Mouse (Mus musculus): ENCODE results near the gene Ric3. TPM values are rescaled to one million over a fixed set of nuclear protein-coding genes. Genes with fewer than 3 reads are reported as not detected.

The Ric3 gene
- polyA plus RNA-seq, 1 experiment, result 61.6 TPM

- no peak overlapping the region for H3K4me3 ChIP-seq (replicated peaks; ENCODE audit: insufficient read depth, low read depth, low read length)
- DNase-seq, result peak in 1 of 2 experiments; percentile 33
- no peaks in the 10 kb centered on the region for H3K27me3 ChIP-seq (ENCODE audit: control insufficient read depth, insufficient read depth, low read length)
- 61% methylated on average over 4 of the region's 4 CpGs for WGBS
- no peaks in the 10 kb centered on the region; the same call in 1 of the 2 replicates for H3K4me1 ChIP-seq (ENCODE audit: control insufficient read depth, insufficient read depth, low read length)
- H3K27ac ChIP-seq (ENCODE audit: insufficient read depth, low read length), result no peak overlapping the region; the same call in 1 of the 2 replicates
- TF ChIP-seq CTCF (IDR thresholded peaks at IDR 0.05; ENCODE audit: borderline replicate concordance, insufficient read depth, low read depth, low read length) (no peak), POLR2A (IDR thresholded peaks at IDR 0.05; ENCODE audit: borderline replicate concordance, insufficient read depth, low read length) (no peak)
Observed at GRCm38 (mm10) chr7:109083813-109084184, 668 bp upstream of the Ric3 start.

- Histone ChIP-seq H3K4me3 (replicated peaks; ENCODE audit: insufficient read depth, low read depth, low read length) (peak overlapping the region; percentile 63), H3K27me3 (ENCODE audit: control insufficient read depth, insufficient read depth, low read length) (no peaks in the 10 kb centered on the region), H3K27ac (ENCODE audit: insufficient read depth, low read length) (peak overlapping the region; percentile 20), H3K4me1 (ENCODE audit: control insufficient read depth, insufficient read depth, low read length) (no peaks in the 10 kb centered on the region; the same call in 1 of the 2 replicates)
- no peak for DNase-seq
- no peak for TF ChIP-seq POLR2A (IDR thresholded peaks at IDR 0.05; ENCODE audit: borderline replicate concordance, insufficient read depth, low read length)
- no peak for TF ChIP-seq CTCF (IDR thresholded peaks at IDR 0.05; ENCODE audit: borderline replicate concordance, insufficient read depth, low read depth, low read length)
- WGBS, result 10% methylated on average over 12 of the region's 12 CpGs
Observed at GRCm38 (mm10) chr7:109082269-109083112, 640 bp downstream of the Ric3 start.

DNA sequence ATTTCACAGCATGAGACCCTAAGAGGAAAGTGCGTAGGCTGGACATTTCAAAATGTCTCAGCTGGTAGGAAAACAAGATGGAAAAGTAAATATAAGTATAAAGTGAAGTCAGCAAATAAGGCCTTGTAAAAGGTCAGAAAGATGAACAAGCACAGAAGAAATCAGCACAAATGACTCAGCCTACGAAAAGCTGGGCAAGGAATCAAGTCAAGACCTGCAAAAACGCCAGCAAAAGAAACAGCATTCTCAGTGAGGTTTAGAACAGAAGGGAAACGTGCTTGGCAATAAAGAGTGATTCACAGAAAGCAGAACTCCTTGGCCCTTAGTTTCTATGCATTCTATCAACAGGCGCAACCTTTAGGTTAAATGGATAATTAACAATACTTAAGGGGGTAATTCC, 10.8 kb downstream of the Ric3 start:
- 25% methylated on average over 5 of the region's 5 CpGs for WGBS
- TF ChIP-seq CTCF (IDR thresholded peaks at IDR 0.05; ENCODE audit: borderline replicate concordance, insufficient read depth, low read depth, low read length), result no peak
- TF ChIP-seq POLR2A (IDR thresholded peaks at IDR 0.05; ENCODE audit: borderline replicate concordance, insufficient read depth, low read length), result no peak
- peaks cover 7% of the 10 kb centered on the region; the same call in 1 of the 2 replicates for H3K4me1 ChIP-seq (ENCODE audit: control insufficient read depth, insufficient read depth, low read length)

DNA sequence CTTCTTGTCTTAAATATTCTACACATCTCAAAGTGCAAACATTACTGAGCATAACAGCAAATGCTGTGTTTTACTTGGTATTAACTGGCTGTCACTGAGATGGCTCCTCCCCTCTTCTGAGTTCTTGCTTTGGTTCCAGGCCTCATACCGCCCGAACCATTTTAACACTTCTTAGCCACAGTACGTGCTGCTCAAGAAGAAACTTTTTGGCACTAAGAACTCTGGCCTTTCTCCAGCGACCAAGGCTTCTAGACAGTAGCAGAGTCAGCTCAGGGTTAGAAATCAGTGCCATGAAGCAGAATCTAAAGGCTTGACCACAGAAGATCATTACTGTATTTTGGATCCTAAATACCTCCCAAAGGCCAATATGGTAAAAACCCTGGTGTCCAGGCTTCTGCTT, 13.5 kb downstream of the Ric3 start:
- H3K27me3 ChIP-seq (ENCODE audit: control insufficient read depth, insufficient read depth, low read length), result no peaks in the 10 kb centered on the region
- no peak overlapping the region for H3K27ac ChIP-seq (ENCODE audit: insufficient read depth, low read length)
- DNase-seq, result peak in 1 of 2 experiments; percentile 43
- no peak for TF ChIP-seq POLR2A (IDR thresholded peaks at IDR 0.05; ENCODE audit: borderline replicate concordance, insufficient read depth, low read length)
- no peak for TF ChIP-seq CTCF (IDR thresholded peaks at IDR 0.05; ENCODE audit: borderline replicate concordance, insufficient read depth, low read depth, low read length)
- peaks cover 11% of the 10 kb centered on the region; the same call in 1 of the 2 replicates for H3K4me1 ChIP-seq (ENCODE audit: control insufficient read depth, insufficient read depth, low read length)
- no peak overlapping the region for H3K4me3 ChIP-seq (replicated peaks; ENCODE audit: insufficient read depth, low read depth, low read length)
- WGBS, result 14% methylated on average over 4 of the region's 4 CpGs

More for the DNA sequence above, 10.8 kb downstream of the Ric3 start:
- Histone ChIP-seq H3K27me3 (ENCODE audit: control insufficient read depth, insufficient read depth, low read length) (no peaks in the 10 kb centered on the region), H3K27ac (ENCODE audit: insufficient read depth, low read length) (no peak overlapping the region), H3K4me3 (replicated peaks; ENCODE audit: insufficient read depth, low read depth, low read length) (no peak overlapping the region)
- DNase-seq, result peak in 1 of 2 experiments; percentile 62

- no peaks in the 10 kb centered on the region for H3K27me3 ChIP-seq (ENCODE audit: control insufficient read depth, insufficient read depth, low read length)
- no peak overlapping the region for H3K4me3 ChIP-seq (replicated peaks; ENCODE audit: insufficient read depth, low read depth, low read length)
- H3K27ac ChIP-seq (ENCODE audit: insufficient read depth, low read length), result no peak overlapping the region
- H3K4me1 ChIP-seq (ENCODE audit: control insufficient read depth, insufficient read depth, low read length), result peaks cover 12% of the 10 kb centered on the region; the same call in 1 of the 2 replicates
- DNase-seq, result peak in 1 of 2 experiments; percentile 3
- TF ChIP-seq CTCF (IDR thresholded peaks at IDR 0.05; ENCODE audit: borderline replicate concordance, insufficient read depth, low read depth, low read length), result no peak
- no peak for TF ChIP-seq POLR2A (IDR thresholded peaks at IDR 0.05; ENCODE audit: borderline replicate concordance, insufficient read depth, low read length)
- 88% methylated on average over 4 of the region's 4 CpGs for WGBS
Observed at GRCm38 (mm10) chr7:109059536-109059935, 23.6 kb downstream of the Ric3 start.

- Histone ChIP-seq H3K4me1 (ENCODE audit: control insufficient read depth, insufficient read depth, low read length) (peaks cover 16% of the 10 kb centered on the region; the same call in 1 of the 2 replicates), H3K4me3 (replicated peaks; ENCODE audit: insufficient read depth, low read depth, low read length) (no peak overlapping the region), H3K27me3 (ENCODE audit: control insufficient read depth, insufficient read depth, low read length) (no peaks in the 10 kb centered on the region), H3K27ac (ENCODE audit: insufficient read depth, low read length) (no peak overlapping the region; the same call in 1 of the 2 replicates)
- no peak for TF ChIP-seq POLR2A (IDR thresholded peaks at IDR 0.05; ENCODE audit: borderline replicate concordance, insufficient read depth, low read length)
- TF ChIP-seq CTCF (IDR thresholded peaks at IDR 0.05; ENCODE audit: borderline replicate concordance, insufficient read depth, low read depth, low read length), result no peak
- peak; percentile 78 to 89 for DNase-seq
- WGBS, result 5% methylated on average over 1 of the region's 1 CpGs
Observed at GRCm38 (mm10) chr7:109050831-109051230, 32.3 kb downstream of the Ric3 start.

- TF ChIP-seq CTCF (IDR thresholded peaks at IDR 0.05; ENCODE audit: borderline replicate concordance, insufficient read depth, low read depth, low read length) (no peak), POLR2A (IDR thresholded peaks at IDR 0.05; ENCODE audit: borderline replicate concordance, insufficient read depth, low read length) (no peak)
- no peak for DNase-seq
- Histone ChIP-seq H3K4me1 (ENCODE audit: control insufficient read depth, insufficient read depth, low read length) (peaks cover 13% of the 10 kb centered on the region; the same call in 1 of the 2 replicates), H3K4me3 (replicated peaks; ENCODE audit: insufficient read depth, low read depth, low read length) (no peak overlapping the region), H3K27ac (ENCODE audit: insufficient read depth, low read length) (no peak overlapping the region), H3K27me3 (ENCODE audit: control insufficient read depth, insufficient read depth, low read length) (no peaks in the 10 kb centered on the region)
- 96% methylated on average over 2 of the region's 2 CpGs for WGBS
Observed at GRCm38 (mm10) chr7:109045876-109046275, 37.3 kb downstream of the Ric3 start.

Data from cerebellum, adult 2 months (tissue).